Mouse (Mus musculus): ENCODE measurements at regions not wholly inside any gene's neighbourhood (a gene's known extent, or its start where the extent isn't known, plus 50 kb on each side); places are given as distances from the start of the nearest gene placed in this dataset.
A peak's percentile ranks its signal among the peaks of the same experiment; 100 is the strongest.

DNA sequence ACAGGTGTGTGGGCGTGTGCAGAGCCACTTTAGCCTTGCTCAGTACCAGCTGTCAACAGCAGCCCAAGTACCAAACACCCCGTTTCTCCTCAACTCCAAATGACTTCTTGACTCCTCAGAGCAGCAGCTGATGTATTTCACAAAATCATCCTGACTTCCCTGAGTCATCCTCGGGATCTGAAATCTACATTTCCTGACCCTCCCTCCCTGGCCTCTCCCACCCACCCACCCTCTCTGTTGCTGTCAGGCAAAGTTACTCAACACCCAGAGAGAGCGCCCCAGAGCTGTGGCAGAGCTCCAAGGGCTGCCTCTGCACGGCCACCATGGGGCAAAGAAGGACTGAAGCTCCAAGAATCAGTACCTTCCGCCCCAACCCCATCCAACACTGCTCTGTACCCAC is 83.5 kb upstream of the Cyp1b1 start:
- no peak for DNase-seq

DNA sequence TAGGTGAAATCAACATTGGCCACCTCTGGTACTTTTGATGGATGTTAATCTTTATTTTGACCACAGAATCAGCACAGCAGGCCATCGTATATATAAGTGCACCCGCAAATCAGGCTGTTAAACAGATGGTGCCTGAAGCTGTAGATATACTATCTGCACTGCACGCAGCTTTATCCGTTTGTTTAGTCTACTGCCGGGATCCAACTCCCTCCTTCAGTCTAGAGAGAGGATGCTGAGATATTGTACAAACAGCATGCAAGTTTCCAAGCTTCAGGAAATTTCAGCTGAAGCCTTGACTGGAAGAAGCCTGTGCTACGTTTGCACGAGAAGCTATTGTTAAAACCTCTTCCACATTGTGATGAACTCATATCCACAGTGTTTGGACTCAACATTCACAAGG is 75.3 kb upstream of the Cyp1b1 start:
- DNase-seq: no peak

GRCm38 (mm10) chr17:79787201-79787600 is 72.3 kb upstream of the Cyp1b1 start:
- no peak for DNase-seq

GRCm38 (mm10) chr17:79786691-79787090 is 71.8 kb upstream of the Cyp1b1 start:
- DNase-seq: peak; percentile 27

DNA sequence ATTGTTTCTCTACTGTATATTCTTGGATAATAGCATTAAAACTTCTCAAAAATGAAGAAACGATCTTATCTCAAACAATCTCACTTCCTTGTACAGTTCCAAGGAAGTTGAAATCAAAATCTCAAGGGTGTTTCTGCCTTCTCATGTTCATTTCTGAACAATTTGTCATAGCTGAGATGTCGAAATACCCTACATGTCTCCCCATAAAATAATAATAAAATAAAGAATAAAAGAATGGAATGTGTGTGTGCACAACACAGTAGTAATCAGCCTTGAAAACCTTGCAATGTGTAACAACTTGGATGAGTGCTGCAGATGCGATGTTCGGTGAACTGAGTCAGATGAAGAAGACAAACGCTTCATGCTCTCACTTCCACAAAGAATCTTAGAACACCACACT is 71.4 kb upstream of the Cyp1b1 start:
- no peak for DNase-seq

DNA sequence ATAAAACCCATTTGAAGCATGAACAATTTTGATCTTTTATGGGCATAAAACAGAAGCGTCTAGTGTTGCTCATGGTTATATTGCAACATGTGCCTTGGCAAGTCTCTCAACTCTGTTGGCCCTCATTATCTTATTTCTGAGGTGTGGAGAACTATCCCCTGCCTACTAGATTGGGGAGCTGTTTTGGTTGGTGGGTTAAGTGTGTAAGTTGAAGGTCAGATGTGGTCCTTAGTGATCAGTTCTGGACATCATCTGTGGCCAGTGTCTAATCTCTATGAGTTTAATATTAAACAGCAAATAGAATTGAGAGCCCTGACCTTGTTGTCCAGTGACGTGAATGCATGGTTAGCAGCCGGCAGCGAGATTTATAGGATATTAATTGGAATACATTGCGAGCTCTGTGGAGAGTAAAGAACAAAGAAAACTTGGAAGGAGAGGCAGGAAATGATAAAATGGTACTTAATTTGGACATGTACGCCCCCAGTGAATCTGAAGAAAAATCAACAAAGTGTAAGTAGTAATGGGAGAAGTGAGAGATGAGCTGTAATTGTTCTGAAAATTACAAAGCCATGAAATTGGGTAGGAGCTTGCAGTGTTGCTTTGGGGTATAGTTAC is 69.5 kb upstream of the Cyp1b1 start:
- no peak for DNase-seq

DNA sequence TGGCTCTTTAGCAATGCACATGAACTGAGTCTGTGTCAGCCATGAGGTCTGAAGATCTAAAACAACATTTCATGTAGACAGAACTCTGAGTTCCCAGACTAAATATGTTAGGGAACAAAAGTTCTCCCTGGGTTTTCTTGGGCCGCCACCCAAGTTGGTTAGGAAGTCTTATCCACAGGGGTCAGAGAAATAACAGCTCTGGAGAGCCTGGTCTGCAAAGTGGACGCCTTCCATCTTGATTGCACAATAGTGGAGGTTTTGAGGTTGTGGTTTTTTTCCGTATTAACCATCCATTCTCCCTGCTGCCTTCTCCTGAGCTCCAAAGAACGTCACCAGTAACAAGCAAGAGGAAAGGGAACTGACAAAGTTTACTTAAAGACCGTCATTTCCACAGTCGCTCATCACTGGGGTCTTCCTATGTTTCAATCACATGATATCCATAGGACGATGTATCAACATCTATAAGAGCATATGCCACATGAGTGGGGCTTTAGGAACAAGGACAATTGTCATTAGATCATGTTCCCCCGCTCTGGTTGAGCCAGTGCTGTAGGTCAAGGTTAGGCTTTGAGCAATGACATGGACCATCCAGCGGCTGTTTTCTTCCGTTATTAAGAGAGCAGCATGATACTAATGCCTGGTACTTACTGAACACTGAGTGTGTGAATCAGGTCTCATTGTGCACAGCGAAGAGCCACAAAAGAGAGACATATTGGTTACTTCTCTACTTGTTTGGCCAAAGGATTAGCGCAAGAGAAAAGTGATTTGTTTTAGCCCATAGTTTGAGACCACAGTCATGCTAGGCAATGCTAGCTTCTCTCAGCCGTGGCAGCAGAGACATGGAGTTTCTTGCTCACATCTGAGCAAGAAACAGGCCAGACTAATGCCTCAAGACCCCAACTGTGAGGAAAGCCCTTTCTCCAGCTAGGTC is 67.1 kb upstream of the Cyp1b1 start:
- DNase-seq: no peak

- DNase-seq: no peak
Observed at GRCm38 (mm10) chr17:79781262-79781661, 66.4 kb upstream of the Cyp1b1 start.

- DNase-seq: no peak
Observed at GRCm38 (mm10) chr17:79777874-79778395, 63.1 kb upstream of the Cyp1b1 start.

GRCm38 (mm10) chr17:79776177-79776576 is 61.3 kb upstream of the Cyp1b1 start:
- no peak for DNase-seq

DNA sequence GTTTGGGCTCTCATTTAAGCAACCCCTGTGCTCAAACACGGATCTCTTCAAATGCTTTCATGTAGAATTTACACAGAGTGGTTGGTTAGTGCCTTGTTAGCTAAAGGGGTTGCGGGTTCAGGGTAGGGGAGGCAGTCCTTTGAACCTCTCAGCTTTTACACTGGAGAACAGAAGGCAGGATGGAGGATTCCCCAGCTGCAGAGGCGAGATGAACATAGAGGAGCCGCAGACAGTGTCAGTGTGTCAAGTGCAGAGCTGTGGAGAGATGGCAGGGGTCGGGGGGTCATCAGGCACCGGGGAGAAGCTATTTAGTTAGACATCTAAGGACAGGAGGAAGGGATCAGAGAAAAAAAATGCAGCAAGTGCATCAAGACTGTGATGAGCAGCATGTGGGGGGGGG is 60.4 kb upstream of the Cyp1b1 start:
- no peak for DNase-seq

- DNase-seq: no peak
Observed at GRCm38 (mm10) chr17:79774291-79774690, 59.4 kb upstream of the Cyp1b1 start.

DNA sequence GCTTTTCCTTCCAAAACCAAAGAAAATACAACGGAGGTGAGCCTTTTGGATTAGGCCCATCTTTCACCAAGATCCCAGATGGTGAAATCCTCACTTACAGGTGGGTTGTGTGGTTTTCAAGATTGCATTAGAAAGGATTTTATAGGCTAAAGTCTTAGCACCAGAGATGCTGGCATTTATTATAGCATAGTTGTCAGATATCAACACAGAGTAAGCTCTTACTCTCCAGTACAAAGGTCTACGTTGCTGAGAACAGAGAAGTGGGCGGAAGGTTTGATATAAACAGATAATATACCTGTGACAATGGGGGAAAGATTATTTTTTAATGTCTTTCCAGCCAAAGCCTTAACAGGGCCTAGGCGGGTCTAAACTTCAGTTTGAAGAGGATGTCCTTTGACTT is 57.4 kb upstream of the Cyp1b1 start:
- no peak for DNase-seq

- DNase-seq: no peak
Observed at GRCm38 (mm10) chr17:79771727-79772126, 56.9 kb upstream of the Cyp1b1 start.

- DNase-seq: no peak
Observed at GRCm38 (mm10) chr17:79770911-79771310, 56.0 kb upstream of the Cyp1b1 start.

- no peak for DNase-seq
Observed at GRCm38 (mm10) chr17:79769824-79770223, 55.0 kb upstream of the Cyp1b1 start.

GRCm38 (mm10) chr17:79768080-79768479 is 53.2 kb upstream of the Cyp1b1 start:
- no peak for DNase-seq

DNA sequence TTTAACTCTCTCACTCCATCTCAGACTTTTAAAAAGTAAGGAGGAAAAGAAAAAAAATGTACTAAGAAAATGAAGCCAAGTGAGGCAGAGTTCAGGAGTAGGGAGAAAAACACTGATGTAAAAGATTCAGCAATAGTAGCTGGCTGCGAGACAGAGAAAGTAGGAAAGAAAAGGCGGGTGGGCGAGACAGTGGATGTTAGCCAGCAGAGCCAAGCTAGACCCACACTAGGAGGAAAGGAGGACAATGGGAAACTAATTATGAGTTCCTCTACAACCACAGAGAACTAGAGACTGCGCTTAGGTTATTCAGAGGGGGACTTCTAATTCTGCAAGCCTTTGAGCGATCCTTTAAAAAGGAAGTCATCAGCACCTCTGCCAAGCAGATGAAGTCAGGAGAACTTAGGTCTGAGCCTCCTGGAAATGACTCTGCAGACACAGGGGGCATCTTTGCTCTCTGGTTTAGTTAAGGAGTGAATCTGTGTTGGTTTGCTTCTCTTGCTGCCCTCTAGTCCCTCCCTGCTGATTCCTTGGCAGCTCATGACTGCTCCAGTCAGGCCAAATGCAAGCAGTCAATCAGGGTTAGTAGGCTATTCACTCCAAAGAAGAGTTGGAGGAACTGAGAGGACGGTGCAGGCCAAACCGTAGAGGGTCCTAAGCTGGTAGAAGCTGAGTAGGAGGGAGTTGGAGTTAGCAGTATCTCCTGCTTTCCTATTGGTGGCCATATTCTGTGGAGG is 50.4 kb upstream of the Cyp1b1 start:
- no peak for DNase-seq
